In the genomic region with DNA sequence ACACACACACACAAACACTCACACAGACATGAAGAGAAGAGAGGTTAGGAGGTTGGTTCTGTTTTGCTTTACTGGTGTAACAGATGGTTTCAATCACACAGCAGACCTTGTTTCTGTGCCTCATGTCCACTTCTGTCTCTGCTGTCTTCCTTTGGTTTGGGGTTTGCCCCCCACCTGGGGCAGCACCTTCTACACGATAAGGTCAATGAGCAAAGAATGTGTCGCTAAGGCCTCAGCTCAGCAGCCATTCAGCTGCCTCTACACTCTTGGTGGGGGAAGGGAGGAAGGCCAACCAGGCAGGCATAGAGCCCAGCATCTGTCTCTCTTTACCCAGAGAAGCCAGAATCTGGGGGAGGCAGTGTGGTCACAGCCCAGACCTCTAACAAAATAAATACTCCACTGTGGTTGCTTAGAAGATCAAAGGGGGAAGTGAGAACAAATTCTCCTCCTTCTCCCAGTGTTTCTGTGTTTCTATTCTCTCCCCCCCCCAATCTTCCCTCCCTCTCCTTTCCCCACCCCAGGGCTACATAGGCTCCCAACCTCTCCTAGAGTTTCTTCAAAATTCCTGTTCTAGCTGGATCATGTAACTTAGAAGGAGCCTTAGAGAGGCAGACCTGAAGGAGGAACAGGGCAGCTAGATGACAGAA, we compare ENCODE assay signal across 9 mouse cellular contexts. TPM values are rescaled to one million over a fixed set of nuclear protein-coding genes. Genes with fewer than 3 reads are reported as not detected.
DNase-seq lines count a peak whose midpoint lies in the region; ATAC-seq and TF ChIP-seq lines count a peak whose summit lies in the region.
"Had no signal": no experiment of that assay in that cellular context is flagged by ENCODE, and none has a peak within 500 bp of the region (broad histone marks: within the 10 kb centered on the region; RNA-seq: fewer than 3 reads in every experiment).

No protein-coding gene starts in this region.

- no peaks in the 10 kb centered on the region for H3K36me3 ChIP-seq in forebrain, embryonic 12.5 days (replicated peaks)
- no peaks in the 10 kb centered on the region for H3K36me3 ChIP-seq in forebrain, embryonic 14.5 days (ENCODE audit: control insufficient read depth, insufficient read depth, low read length)
- H3K36me3 ChIP-seq in lung, embryonic 15.5 days = no peaks in the 10 kb centered on the region
- H3K36me3 ChIP-seq in embryonic facial prominence, embryonic 13.5 days = no peaks in the 10 kb centered on the region
- H3K36me3 ChIP-seq: hindbrain, embryonic 15.5 days had no signal

- no peaks in the 10 kb centered on the region for H3K9me3 ChIP-seq in forebrain, embryonic 12.5 days
- H3K9me3 ChIP-seq in forebrain, embryonic 14.5 days (replicated peaks; ENCODE audit: control insufficient read depth, low read length) = no peaks in the 10 kb centered on the region
- no peaks in the 10 kb centered on the region for H3K9me3 ChIP-seq in lung, embryonic 15.5 days
- no peaks in the 10 kb centered on the region for H3K9me3 ChIP-seq in embryonic facial prominence, embryonic 13.5 days
- H3K9me3 ChIP-seq: hindbrain, embryonic 15.5 days had no signal

- H3K27me3 ChIP-seq in forebrain, embryonic 12.5 days = peaks cover 17% of the 10 kb centered on the region
- H3K27me3 ChIP-seq in forebrain, embryonic 14.5 days (replicated peaks; ENCODE audit: control insufficient read depth, insufficient read depth, low read length) = no peaks in the 10 kb centered on the region
- H3K27me3 ChIP-seq in lung, embryonic 15.5 days = no peaks in the 10 kb centered on the region
- no peaks in the 10 kb centered on the region for H3K27me3 ChIP-seq in embryonic facial prominence, embryonic 13.5 days
- H3K27me3 ChIP-seq: hindbrain, embryonic 15.5 days had no signal

- TF ChIP-seq CTCF in lung, adult 2 months (IDR thresholded peaks at IDR 0.05; ENCODE audit: insufficient read depth, low read length) = no peak

- DNase-seq in forebrain, embryonic 14.5 days (ENCODE audit: low spot score) = no peak
- DNase-seq in lung, adult 2 months = no peak
- no peak for DNase-seq in cerebellum, postnatal 25 days
- no peak for DNase-seq in adrenal gland, postnatal 25 days

- no peak for ATAC-seq in forebrain, embryonic 12.5 days (ENCODE audit: low FRiP score)
- no peak for ATAC-seq in forebrain, embryonic 14.5 days
- peak; percentile 71; the same call in 1 of the 2 replicates for ATAC-seq in lung, embryonic 15.5 days (ENCODE audit: borderline replicate concordance, extremely low read depth, low FRiP score, low TSS enrichment)
- peak; percentile 81; the same call in 1 of the 2 replicates for ATAC-seq in embryonic facial prominence, embryonic 13.5 days (ENCODE audit: insufficient number of reproducible peaks, insufficient read depth, low FRiP score, low TSS enrichment, low read depth)
- ATAC-seq in megakaryocyte progenitor cell, adult 5-6 weeks (replicated peaks; ENCODE audit: poor library complexity) = peak; percentile 70

- WGBS in forebrain, embryonic 12.5 days = 21% methylated on average over 2 of the region's 2 CpGs
- WGBS in forebrain, embryonic 14.5 days = 28% methylated on average over 2 of the region's 2 CpGs
- WGBS in lung, embryonic 15.5 days = 2% methylated on average over 2 of the region's 2 CpGs
- WGBS in lung, adult 2 months = 14% methylated on average over 2 of the region's 2 CpGs
- WGBS in embryonic facial prominence, embryonic 13.5 days = 5% methylated on average over 2 of the region's 2 CpGs

- H3K9ac ChIP-seq in forebrain, embryonic 12.5 days = no peak overlapping the region
- H3K9ac ChIP-seq in forebrain, embryonic 14.5 days (ENCODE audit: low read length) = no peak overlapping the region
- no peak overlapping the region for H3K9ac ChIP-seq in lung, embryonic 15.5 days
- H3K9ac ChIP-seq in embryonic facial prominence, embryonic 13.5 days = no peak overlapping the region
- H3K9ac ChIP-seq: hindbrain, embryonic 15.5 days had no signal

- no peak for TF ChIP-seq POLR2A in lung, adult 2 months (IDR thresholded peaks at IDR 0.05; ENCODE audit: borderline replicate concordance, extremely low read depth, low read depth, low read length)

- H3K4me3 ChIP-seq in forebrain, embryonic 12.5 days (replicated peaks) = no peak overlapping the region
- H3K4me3 ChIP-seq in forebrain, embryonic 14.5 days (ENCODE audit: low read depth, low read length) = no peak overlapping the region
- no peak overlapping the region for H3K4me3 ChIP-seq in lung, embryonic 15.5 days
- H3K4me3 ChIP-seq in lung, adult 2 months (replicated peaks; ENCODE audit: extremely low read depth, low read depth, low read length) = no peak overlapping the region
- no peak overlapping the region for H3K4me3 ChIP-seq in embryonic facial prominence, embryonic 13.5 days
- H3K4me3 ChIP-seq: hindbrain, embryonic 15.5 days had no signal

- H3K27ac ChIP-seq in forebrain, embryonic 12.5 days = 0 out of 2 replicates have a peak overlapping the region, but pooled peaks have one; percentile 42
- no peak overlapping the region; the same call in 1 of the 2 replicates for H3K27ac ChIP-seq in forebrain, embryonic 14.5 days (ENCODE audit: low read depth, low read length)
- peak overlapping the region; percentile 50 for H3K27ac ChIP-seq in lung, embryonic 15.5 days
- H3K27ac ChIP-seq in embryonic facial prominence, embryonic 13.5 days = peak overlapping the region; percentile 95
- H3K27ac ChIP-seq: hindbrain, embryonic 15.5 days had no signal

- H3K4me1 ChIP-seq in forebrain, embryonic 12.5 days = peaks cover 12% of the 10 kb centered on the region
- H3K4me1 ChIP-seq in forebrain, embryonic 14.5 days (ENCODE audit: control insufficient read depth, insufficient read depth, low read length) = 0 out of 2 replicates have a peak, but pooled peaks cover 1% of the 10 kb centered on the region
- peaks cover 16% of the 10 kb centered on the region for H3K4me1 ChIP-seq in lung, embryonic 15.5 days
- H3K4me1 ChIP-seq in lung, adult 2 months (ENCODE audit: control insufficient read depth, insufficient read depth, low read length) = 0 out of 2 replicates have a peak, but pooled peaks cover 3% of the 10 kb centered on the region
- peaks cover 28% of the 10 kb centered on the region for H3K4me1 ChIP-seq in embryonic facial prominence, embryonic 13.5 days

- no peak overlapping the region for H3K4me2 ChIP-seq in forebrain, embryonic 12.5 days
- H3K4me2 ChIP-seq in forebrain, embryonic 14.5 days (ENCODE audit: low read length) = no peak overlapping the region
- H3K4me2 ChIP-seq in lung, embryonic 15.5 days = no peak overlapping the region
- peak overlapping the region; percentile 20; the same call in 1 of the 2 replicates for H3K4me2 ChIP-seq in embryonic facial prominence, embryonic 13.5 days
- H3K4me2 ChIP-seq: hindbrain, embryonic 15.5 days had no signal

RNA-seq across cellular contexts. Expression of gene Rnf157, which starts 5.5 kb away (rescaled TPM):
- polyA plus RNA-seq in forebrain, embryonic 12.5 days (2016; fragmentation: Nextera tagmentation; extraction: Ambion mirVana) = 23.3 and 36.8 TPM in 2 replicates
- polyA plus RNA-seq in forebrain, embryonic 14.5 days (2014; fragmentation: Nextera tagmentation; extraction: Ambion mirVana) = 16.3 and 21.5 TPM in 2 replicates
- polyA plus RNA-seq in lung, embryonic 15.5 days (2015; fragmentation: Nextera tagmentation; extraction: Ambion mirVana) = 11.1 and 11.4 TPM in 2 replicates
- polyA plus RNA-seq in lung, adult 2 months (2012; rRNA removed) = 3.0 and 3.6 TPM in 2 replicates
- polyA plus RNA-seq in embryonic facial prominence, embryonic 13.5 days (2015; fragmentation: Nextera tagmentation; extraction: Ambion mirVana) = 10.2 and 16.5 TPM in 2 replicates
- 7.1 and 7.6 TPM in 2 replicates for total RNA-seq in megakaryocyte progenitor cell, adult 5-6 weeks (2015)
- 5.5 and 7.6 TPM in 2 replicates for total RNA-seq in megakaryocyte progenitor cell, adult 5-6 weeks (2017)
- 8.5 and 8.9 TPM in 2 replicates for total RNA-seq in adrenal gland, postnatal 25 days (2021)

RNA-seq across cellular contexts. Expression of gene Ubald2, which starts 15.6 kb away (rescaled TPM):
- polyA plus RNA-seq in forebrain, embryonic 12.5 days (2016; fragmentation: Nextera tagmentation; extraction: Ambion mirVana) = 50.9 and 59.6 TPM in 2 replicates
- polyA plus RNA-seq in forebrain, embryonic 14.5 days (2014; fragmentation: Nextera tagmentation; extraction: Ambion mirVana) = 95.5 and 100 TPM in 2 replicates
- polyA plus RNA-seq in lung, embryonic 15.5 days (2015; fragmentation: Nextera tagmentation; extraction: Ambion mirVana) = 37.2 and 41.7 TPM in 2 replicates
- 159 and 160 TPM in 2 replicates for polyA plus RNA-seq in lung, adult 2 months (2012; rRNA removed)
- polyA plus RNA-seq in embryonic facial prominence, embryonic 13.5 days (2015; fragmentation: Nextera tagmentation; extraction: Ambion mirVana) = 26.4 and 35.2 TPM in 2 replicates
- total RNA-seq in megakaryocyte progenitor cell, adult 5-6 weeks (2015) = 74.1 and 75.9 TPM in 2 replicates
- total RNA-seq in megakaryocyte progenitor cell, adult 5-6 weeks (2017) = 71.7 and 76.0 TPM in 2 replicates
- total RNA-seq in adrenal gland, postnatal 25 days (2021) = 27.9 and 48.4 TPM in 2 replicates

RNA-seq across cellular contexts. Expression of gene Qrich2, which starts 47.7 kb away (rescaled TPM):
- not detected in 2 replicates for polyA plus RNA-seq in forebrain, embryonic 12.5 days (2016; fragmentation: Nextera tagmentation; extraction: Ambion mirVana)
- polyA plus RNA-seq in forebrain, embryonic 14.5 days (2014; fragmentation: Nextera tagmentation; extraction: Ambion mirVana) = not detected in 2 replicates
- 0.08 TPM in 1 of 2 replicates, not detected in the other for polyA plus RNA-seq in lung, embryonic 15.5 days (2015; fragmentation: Nextera tagmentation; extraction: Ambion mirVana)
- polyA plus RNA-seq in lung, adult 2 months (2012; rRNA removed) = 0.11 and 0.18 TPM in 2 replicates
- 0.19 and 0.55 TPM in 2 replicates for polyA plus RNA-seq in embryonic facial prominence, embryonic 13.5 days (2015; fragmentation: Nextera tagmentation; extraction: Ambion mirVana)
- not detected in 2 replicates for total RNA-seq in megakaryocyte progenitor cell, adult 5-6 weeks (2015)
- total RNA-seq in megakaryocyte progenitor cell, adult 5-6 weeks (2017) = 0.07 TPM in 1 of 2 replicates, not detected in the other
- total RNA-seq in adrenal gland, postnatal 25 days (2021) = not detected in 2 replicates

Comparison
In these comparisons a context has a peak if more than half of its experiments do, and no peak if none do; other contexts are left out.
1. ATAC-seq: peak in lung, embryonic 15.5 days (single experiment), embryonic facial prominence, embryonic 13.5 days (single experiment) and megakaryocyte progenitor cell, adult 5-6 weeks (single experiment); none in forebrain, embryonic 12.5 days (single experiment) and forebrain, embryonic 14.5 days (single experiment).